Mouse (Mus musculus) heart, postnatal 36 days (tissue): ENCODE measurements around the gene Mmp27. TPM values are rescaled to one million over a fixed set of nuclear protein-coding genes. Genes with fewer than 3 reads are reported as not detected.

ENCODE experiments used
- DNase-seq, 2 experiments: peaks; one replicate each; pipeline ENCODE4 v3.0.0; 2021 to 2022
- intact Hi-C: fragments of 180-260 bp; cut with DNase I; formaldehyde crosslinking; loops from one replicate; pipeline ENCODE4 v1.15.1; 2025
- total RNA-seq, 2 experiments: library from RNA; stranded (reverse); gene quantifications; 2 replicates each; pipeline ENCODE4 v1.2.3; 2021

Mmp27 gene
- total RNA-seq, 2 experiments from 2014 or later = 0.22 TPM; not detected in 1

DNA sequence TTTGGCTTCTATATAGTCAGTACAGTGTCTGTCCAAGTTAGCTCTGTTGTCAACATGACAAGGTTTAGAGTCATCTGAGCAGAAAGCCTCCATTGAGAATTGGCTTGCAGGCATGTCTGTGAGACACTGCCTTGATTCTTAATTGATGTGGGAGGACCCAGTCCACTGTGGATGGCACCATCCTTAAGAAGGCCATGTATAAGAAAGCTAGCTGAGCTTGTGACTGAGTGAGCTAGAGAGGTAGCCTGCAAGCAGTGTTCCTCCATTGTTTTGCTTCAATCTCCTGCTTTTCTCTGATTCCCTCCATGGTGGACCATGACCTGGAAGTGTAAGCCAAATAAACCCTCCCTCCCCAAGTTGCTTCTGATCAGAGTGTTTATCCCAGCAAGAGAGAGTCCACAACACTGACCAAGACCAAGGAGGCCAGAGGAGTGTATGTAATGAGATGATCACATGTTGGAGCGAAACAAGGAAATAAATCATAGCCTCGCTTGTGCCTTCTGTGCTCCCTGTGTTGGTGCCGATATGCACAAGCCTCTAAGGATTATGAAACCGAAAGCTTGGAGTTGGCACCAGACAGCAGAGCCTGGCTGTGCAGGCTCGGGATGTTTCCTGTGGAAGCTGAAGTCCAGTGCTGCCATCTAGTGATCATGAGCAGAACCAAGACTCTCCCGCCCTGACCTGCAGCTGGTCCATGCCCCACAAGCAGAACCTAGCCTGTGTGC lies 23.8 kb downstream of the Mmp27 start:
- peak; percentile 75 to 78 for DNase-seq
- intact Hi-C loops = loop anchor here (1.0 to 2.0 kb wide), 3 partner anchors 41 to 544 kb away; no protein-coding TSS in a partner anchor

DNA sequence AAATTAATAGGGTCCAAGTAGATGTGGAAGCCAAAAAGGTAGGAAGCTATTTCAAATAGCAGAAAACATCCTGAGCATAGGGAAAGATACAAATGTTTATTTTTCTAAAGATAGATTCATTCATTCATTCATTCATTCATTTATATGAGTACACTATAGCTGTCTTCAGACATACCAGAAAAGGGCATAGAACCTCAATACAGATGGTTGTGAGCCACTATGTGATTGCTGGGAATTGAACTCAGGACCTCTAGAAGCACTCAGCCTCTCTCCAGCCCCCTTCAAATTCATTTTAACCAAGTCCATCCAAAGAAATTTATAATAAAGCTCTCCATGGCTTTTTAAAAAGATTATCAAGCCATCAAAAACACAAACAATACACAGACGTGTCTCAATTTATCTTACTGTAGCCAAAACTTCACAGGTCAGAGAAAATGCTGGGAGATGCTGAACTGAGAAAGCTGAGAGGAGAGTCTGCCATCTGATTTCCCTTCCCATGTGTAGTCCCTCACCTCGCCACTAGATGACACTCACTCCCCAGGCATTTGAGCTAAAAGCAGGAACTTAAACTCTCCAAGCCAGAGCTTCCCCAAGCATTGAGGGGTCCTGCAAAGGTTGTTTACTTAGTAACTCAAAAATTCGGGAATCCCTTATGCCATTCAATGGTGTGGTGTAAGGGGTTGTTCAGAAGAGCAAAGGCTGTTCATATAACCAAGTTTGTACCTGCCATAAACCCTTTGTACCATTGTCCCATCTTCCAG lies 32.0 kb downstream of the Mmp27 start:
- intact Hi-C loops = loop anchor here (1.0 to 5.0 kb wide), 4 partner anchors 109 to 604 kb away; no protein-coding TSS in a partner anchor
- peak; percentile 62 to 76 for DNase-seq

DNA sequence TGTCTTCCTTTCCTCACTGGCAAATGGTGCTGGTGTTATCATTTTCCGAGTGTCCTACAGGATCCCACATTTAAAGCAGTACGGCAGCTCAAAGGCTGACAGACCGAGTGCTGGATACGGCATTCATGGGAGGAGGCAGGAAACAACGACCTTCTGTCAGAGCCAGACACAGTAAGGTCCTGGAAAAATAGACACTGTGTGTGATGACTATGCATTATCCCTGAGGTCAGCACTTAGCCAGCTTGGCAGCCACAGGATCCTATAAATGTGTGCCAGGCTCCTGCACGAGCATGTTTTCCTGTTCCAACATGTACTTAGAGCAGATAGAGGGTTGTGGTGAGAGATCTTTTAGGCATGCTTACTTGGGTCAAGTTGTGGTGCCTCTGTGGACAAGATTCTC lies 32.8 kb downstream of the Mmp27 start:
- no peak for DNase-seq

DNA sequence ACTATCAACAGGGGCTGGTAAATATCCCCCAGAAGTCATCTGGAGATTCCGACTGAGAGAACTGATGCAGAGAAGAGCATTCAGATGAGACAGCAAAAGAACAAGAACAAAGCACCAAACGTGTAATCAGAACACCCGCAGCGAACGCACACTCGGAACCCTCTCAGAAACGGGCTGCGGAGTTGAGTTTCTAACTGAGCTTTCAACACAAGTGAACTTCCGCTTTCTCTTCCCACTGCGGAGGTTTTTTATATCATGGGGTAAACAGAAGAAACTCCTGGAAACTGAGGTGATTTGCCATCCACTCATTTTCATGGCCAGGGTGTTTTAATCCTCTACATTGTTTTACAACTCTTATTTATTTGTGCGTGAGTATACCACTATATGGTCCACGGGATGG lies 34.4 kb downstream of the Mmp27 start:
- intact Hi-C loops = no loop called here
- no peak for DNase-seq

More for the DNA sequence above, 32.8 kb downstream of the Mmp27 start:
- intact Hi-C loops = loop anchor here (5.0 kb wide), 3 partner anchors 108 to 603 kb away; no protein-coding TSS in a partner anchor

DNA sequence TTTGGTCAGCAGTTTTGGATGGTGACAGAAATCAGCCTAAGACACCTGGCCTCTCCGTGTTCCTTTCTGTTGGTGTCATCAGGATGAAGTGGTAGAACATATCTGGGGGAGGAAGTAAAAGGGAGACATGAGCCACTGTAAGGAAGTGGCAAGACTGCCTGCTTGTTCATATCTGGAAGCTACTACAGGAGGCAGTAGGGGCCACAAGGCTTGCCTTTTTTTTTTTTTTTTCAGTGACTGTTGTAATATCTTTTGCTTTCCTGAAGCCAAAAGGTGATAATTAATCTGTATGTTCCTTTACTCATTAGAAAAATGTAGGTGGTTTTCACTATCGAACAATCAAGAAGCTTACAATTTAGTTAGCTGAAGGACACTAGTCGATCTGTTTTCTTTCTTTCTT lies 51.4 kb downstream of the Mmp27 start:
- no peak for DNase-seq
- intact Hi-C loops = no loop called here

DNA sequence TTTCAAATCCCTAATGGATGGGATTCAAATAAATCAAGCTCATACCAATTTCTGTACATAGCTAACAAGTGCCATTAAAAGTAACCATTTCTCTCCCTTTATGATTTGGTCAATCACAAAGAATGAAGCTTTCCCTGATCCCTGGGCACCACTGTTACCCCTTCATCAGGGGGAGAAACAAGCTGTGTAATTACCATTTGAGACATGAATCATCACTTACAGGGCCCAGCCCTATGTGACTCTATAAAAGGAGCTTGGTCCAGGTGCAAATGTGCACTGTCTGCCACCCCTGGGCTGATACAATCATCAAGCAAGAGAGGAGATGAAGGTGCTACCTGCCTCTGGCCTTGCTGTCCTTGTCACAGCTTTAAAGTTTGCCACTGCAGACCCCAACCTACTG lies 56.7 kb downstream of the Mmp27 start, which contains the start of gene Mmp20:
Gene Mmp20, plus strand, starts transcription at position 301 of the 400 bp plus-strand sequence.
- no peak for DNase-seq
- intact Hi-C loops = no loop called here

Other genes with a start within 250 kb of the Mmp27 start
- gene Mmp12, start 227.0 kb upstream of the Mmp27 start, total RNA-seq = 1 to 10 TPM in 1 of 2 experiments, under 1 TPM in 1; 0.46 to 1.2 TPM
- not detected for gene Mmp1b, start 183.3 kb upstream of the Mmp27 start, total RNA-seq
- gene Mmp3, start 125.6 kb upstream of the Mmp27 start, total RNA-seq = under 1 TPM; 0.27 to 0.28 TPM
- not detected for gene Mmp10, start 69.0 kb upstream of the Mmp27 start, total RNA-seq
- under 1 TPM in 1 of 2 experiments, not detected in 1; 0.14 TPM for gene Mmp8, start 12.9 kb upstream of the Mmp27 start, total RNA-seq
- not detected for gene Mmp20, start 56.8 kb downstream of the Mmp27 start, total RNA-seq
- not detected for gene Mmp7, start 120.7 kb downstream of the Mmp27 start, total RNA-seq
- 10 to 100 TPM; 37.2 to 40.4 TPM for gene Tmem123, start 192.6 kb downstream of the Mmp27 start, total RNA-seq